Mouse (Mus musculus) embryo, embryonic 9.5 days (tissue): ENCODE measurements around the gene Ablim2.

Source experiments
- DNase-seq: peaks from one replicate; pipeline ENCODE4 v3.0.0-alpha.2; 2017; ENCODE audit errors: extremely low spot score

Gene Ablim2

GRCm38 (mm10) chr5:35908626-35909443 is 151.2 kb downstream of the Ablim2 start:
- no peak for DNase-seq

- DNase-seq = no peak
Measured at GRCm38 (mm10) chr5:35915629-35916300, 158.1 kb downstream of the Ablim2 start.

GRCm38 (mm10) chr5:35916666-35917065 is 159.0 kb downstream of the Ablim2 start:
- no peak for DNase-seq

- DNase-seq = no peak
Measured at GRCm38 (mm10) chr5:35918387-35918786, 160.7 kb downstream of the Ablim2 start.

GRCm38 (mm10) chr5:35920076-35920475 is 162.4 kb downstream of the Ablim2 start:
- no peak for DNase-seq

- no peak for DNase-seq
Measured at GRCm38 (mm10) chr5:35920557-35920956, 162.9 kb downstream of the Ablim2 start.

- DNase-seq = no peak
Measured at GRCm38 (mm10) chr5:35921141-35921540, 163.5 kb downstream of the Ablim2 start.

GRCm38 (mm10) chr5:35921595-35922254 is 164.0 kb downstream of the Ablim2 start:
- DNase-seq = peak; percentile 51

- DNase-seq = no peak
Measured at GRCm38 (mm10) chr5:35923448-35923847, 165.8 kb downstream of the Ablim2 start.

GRCm38 (mm10) chr5:35925171-35925634 is 167.5 kb downstream of the Ablim2 start:
- DNase-seq = peak; percentile 36

GRCm38 (mm10) chr5:35926511-35926910 is 168.8 kb downstream of the Ablim2 start:
- no peak for DNase-seq

- no peak for DNase-seq
Measured at GRCm38 (mm10) chr5:35931296-35931695, 173.6 kb downstream of the Ablim2 start.

- DNase-seq = no peak
Measured at GRCm38 (mm10) chr5:35933059-35933458, 175.4 kb downstream of the Ablim2 start.
